Mouse (Mus musculus): ENCODE measurements around the gene Tspan18.

Tspan18 gene

DNA sequence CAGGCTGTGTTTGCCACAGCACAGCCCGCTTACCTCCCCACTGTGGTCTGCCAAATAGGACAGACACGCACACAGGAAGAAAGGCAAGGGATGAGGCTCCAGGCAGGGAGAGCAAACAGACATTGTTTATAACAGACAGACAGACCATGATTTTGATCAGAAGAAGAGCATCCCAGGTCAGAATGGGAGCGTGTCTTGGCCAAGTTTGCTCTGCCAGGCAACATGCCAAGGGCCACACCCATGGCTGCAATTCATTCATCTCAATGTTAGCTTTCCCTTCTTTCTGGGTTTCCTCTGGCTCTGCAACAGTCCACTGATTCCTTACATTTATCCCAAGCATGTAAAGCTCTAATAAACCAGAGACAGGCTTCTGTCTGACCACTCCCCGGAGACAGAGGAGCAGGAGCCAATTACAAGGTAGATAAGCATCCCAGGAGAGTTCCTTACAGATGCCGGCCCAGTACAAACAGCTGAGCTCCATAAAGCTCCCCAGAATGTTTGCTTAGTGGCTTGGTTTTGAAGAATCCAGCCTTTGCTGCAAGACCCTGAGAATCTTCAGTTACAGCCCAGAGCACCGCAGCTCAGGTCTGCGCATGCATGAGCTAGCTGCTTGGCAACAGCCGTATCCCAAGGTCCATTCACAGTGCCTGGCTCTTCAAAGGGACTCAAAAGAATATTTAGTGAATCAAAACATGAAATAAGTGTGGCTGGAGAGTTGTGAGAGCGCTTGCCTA, 5.2 kb upstream of the Tspan18 start:
- no peak for DNase-seq (ENCODE audit: low read depth, low spot score)

- DNase-seq (ENCODE audit: low read depth, low spot score): no peak
Measured at GRCm38 (mm10) chr2:93335996-93336395, 1.7 kb upstream of the Tspan18 start.

DNA sequence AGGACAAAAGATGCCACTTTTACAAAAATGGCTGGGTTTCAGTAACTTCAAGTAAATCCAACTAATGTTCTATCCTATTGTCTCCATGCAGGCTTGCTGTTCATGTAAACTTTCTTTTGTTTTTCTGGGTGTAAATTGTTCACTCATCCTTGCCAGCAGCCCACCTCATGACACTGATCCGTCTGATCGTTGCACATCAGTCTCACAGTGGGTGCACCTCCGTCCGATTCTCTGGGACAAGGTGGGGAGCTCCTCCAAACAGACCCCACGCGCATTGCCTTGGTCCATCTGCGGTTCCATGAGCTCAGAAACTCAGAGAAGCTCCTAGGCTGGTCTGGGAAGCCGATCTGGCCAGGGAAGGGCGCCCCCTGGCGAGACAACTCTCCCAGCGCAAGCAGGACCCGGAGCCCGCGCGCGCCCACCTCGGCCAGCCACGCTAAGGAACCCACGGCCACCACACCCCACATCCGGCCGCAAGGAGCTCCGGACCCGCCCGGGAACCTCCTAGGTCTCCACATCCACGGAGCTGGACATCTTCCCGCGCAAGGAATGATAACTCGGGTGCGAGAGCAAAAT, 976 bp downstream of the Tspan18 start:
- DNase-seq (ENCODE audit: low read depth, low spot score): peak; percentile 24

DNA sequence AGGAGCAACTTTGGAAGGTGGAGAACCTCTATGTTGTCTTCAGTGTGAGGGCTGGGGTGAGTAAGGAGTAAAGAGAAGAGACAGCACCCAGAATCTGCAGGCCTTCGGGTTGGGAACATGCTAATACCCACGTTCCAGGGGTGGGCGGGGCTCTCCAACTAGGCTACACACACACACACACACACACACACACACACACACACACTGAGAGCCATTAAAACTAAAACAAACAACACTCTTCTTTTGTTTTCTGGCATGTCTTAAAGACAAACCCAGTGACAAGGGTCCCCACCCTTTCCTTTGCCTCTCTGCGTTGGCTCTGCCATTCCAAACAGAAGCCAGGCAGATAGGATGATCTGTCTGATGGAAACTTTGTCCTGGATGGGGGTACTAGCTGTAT, 2.0 kb downstream of the Tspan18 start:
- no peak for DNase-seq (ENCODE audit: low read depth, low spot score)

DNA sequence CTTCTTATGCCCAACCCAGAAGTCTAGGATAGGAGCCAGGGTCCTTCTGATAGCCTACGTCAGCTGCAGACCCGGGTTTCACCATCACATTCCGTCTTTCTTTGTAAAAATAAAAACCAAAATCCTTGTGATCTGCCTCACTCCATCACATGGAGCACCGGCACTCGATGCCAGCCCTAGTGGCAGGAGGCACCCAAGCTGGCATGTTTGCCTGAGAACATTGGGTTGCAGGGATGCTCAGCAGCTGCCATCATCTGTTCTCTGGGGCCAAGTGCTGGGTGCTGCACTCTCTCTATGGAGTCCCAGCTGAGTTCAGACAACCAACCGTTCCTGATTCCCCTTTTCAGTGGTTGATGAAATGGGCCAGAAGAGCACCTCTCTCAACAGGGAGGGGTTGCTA, 3.2 kb downstream of the Tspan18 start:
- DNase-seq (ENCODE audit: low read depth, low spot score): no peak

GRCm38 (mm10) chr2:93329120-93329519, 5.2 kb downstream of the Tspan18 start:
- no peak for DNase-seq (ENCODE audit: low read depth, low spot score)

GRCm38 (mm10) chr2:93327915-93328555, 6.3 kb downstream of the Tspan18 start:
- no peak for DNase-seq (ENCODE audit: low read depth, low spot score)

DNA sequence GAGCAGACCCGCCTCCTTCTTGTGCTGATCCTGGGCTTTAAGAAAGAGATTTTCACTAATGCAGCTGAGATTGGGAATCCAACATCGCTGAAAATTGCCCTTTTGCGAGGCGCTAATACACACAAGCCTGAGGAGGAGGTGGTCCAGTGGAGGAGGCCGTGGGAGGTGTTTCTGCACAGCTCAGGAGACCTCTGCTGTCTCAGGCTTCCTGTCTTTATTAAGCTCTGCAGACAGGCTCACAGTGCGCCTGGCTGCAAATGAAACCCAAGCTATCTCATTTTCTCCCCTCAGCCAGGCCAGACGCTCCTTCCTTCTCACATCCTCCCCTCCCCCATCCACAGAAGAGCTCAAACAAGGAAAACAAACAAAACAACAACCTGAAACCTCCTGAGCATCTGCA, 9.6 kb downstream of the Tspan18 start:
- no peak for DNase-seq (ENCODE audit: low read depth, low spot score)

- DNase-seq (ENCODE audit: low read depth, low spot score): no peak
Measured at GRCm38 (mm10) chr2:93321946-93322345, 12.4 kb downstream of the Tspan18 start.

- no peak for DNase-seq (ENCODE audit: low read depth, low spot score)
Measured at GRCm38 (mm10) chr2:93320267-93320666, 14.0 kb downstream of the Tspan18 start.

DNA sequence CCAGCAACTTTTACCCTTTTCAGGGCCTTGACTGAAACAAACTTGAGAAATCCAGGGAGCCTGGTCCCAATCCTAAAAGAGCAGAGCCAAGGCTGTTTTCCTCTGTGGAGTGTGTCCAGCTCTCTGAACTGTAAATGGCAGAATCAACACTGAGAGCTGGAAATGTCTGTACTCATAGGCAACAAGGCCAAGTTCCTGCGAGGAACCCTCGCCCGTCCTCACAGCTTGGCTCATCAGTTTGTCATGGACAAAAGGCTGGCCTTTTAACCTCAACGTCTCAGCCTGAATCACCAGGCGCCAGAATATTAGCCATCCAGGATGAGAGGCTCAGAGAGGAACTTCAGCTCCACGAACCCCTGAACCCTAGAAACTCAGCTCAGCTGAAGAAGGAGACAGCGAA, 14.7 kb downstream of the Tspan18 start:
- DNase-seq (ENCODE audit: low read depth, low spot score): no peak

- no peak for DNase-seq (ENCODE audit: low read depth, low spot score)
Measured at GRCm38 (mm10) chr2:93318781-93319349, 15.4 kb downstream of the Tspan18 start.

GRCm38 (mm10) chr2:93313768-93314632, 20.3 kb downstream of the Tspan18 start:
- no peak for DNase-seq (ENCODE audit: low read depth, low spot score)

GRCm38 (mm10) chr2:93312458-93312857, 21.8 kb downstream of the Tspan18 start:
- DNase-seq (ENCODE audit: low read depth, low spot score): no peak

DNA sequence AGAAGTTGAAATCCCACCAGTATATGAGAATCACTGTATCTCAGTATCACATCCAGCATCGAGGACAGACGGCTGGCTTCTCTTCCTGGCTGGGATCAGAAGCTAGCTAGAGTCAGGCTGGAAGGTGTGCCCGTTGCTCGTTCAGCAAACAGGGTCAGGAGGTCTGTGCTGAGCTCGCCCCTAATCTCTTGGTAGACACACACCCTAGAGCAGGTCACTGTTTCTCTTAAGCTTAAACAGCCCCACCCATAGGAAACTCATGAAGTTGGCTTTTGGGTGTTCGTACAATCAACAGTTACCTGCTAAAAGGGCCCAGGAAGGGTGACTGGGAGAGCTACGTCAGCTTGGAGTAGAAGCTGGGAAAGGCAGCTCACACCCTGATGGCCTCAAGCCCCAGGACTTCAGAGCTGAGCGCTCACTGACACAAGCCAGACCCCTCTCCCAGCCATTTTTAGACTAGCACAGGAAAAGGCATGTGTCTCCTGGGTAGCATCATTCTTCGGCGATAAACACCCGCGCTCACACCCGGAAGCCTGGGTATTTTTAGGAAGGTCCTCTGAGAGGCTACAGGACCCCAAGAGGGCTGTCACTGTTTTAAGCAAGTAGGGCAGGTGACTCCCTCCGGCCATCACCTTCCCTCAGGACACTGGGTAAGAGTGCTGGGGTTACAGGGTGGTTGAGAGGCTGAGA, 24.4 kb downstream of the Tspan18 start:
- no peak for DNase-seq (ENCODE audit: low read depth, low spot score)

GRCm38 (mm10) chr2:93306898-93307297, 27.4 kb downstream of the Tspan18 start:
- no peak for DNase-seq (ENCODE audit: low read depth, low spot score)

GRCm38 (mm10) chr2:93304273-93304634, 30.1 kb downstream of the Tspan18 start:
- DNase-seq (ENCODE audit: low read depth, low spot score): no peak

GRCm38 (mm10) chr2:93303585-93304272, 30.6 kb downstream of the Tspan18 start:
- DNase-seq (ENCODE audit: low read depth, low spot score): no peak

DNA sequence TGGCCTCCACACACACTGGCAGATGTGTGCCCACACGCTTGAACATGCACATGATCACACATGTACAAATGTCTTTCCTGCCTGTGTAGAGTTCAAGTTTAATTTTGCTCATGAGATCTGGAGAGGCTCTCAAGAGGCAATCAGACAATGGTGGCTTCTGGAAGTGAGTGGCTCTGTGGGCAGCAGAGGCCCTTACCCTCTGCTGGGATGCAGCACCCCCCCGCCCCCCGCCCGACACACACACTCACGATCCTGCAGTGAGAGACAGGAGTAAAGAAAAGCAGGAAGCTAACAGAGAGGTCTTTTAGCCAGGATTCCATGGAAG, 31.1 kb downstream of the Tspan18 start:
- no peak for DNase-seq (ENCODE audit: low read depth, low spot score)

GRCm38 (mm10) chr2:93297656-93298055, 36.6 kb downstream of the Tspan18 start:
- no peak for DNase-seq (ENCODE audit: low read depth, low spot score)
